Mouse (Mus musculus) stomach, embryonic 14.5 days (tissue): ENCODE results near the gene B3galt4. TPM values are rescaled to one million over a fixed set of nuclear protein-coding genes. Genes with fewer than 3 reads are reported as not detected.

Experiments
- ATAC-seq: fragments of 200-750 bp; cut with Nextera tagmentation; 2 replicates; pipeline ENCODE4 v1.8.0; 2017; ENCODE audit warnings: low read depth, moderate TSS enrichment; ENCODE audit not compliant: insufficient number of reproducible peaks, insufficient read depth, low FRiP score
- H3K27ac ChIP-seq: fragments of 300-500 bp; sonication (generic); 2 replicates; pipeline ENCODE4 v1.5.1; 2014; ENCODE audit warnings: mild to moderate bottlenecking, low read length, moderate library complexity, mixed read lengths
- H3K27me3 ChIP-seq: fragments of 300-500 bp; sonication (generic); 2 replicates; pipeline ENCODE4 v1.6.1; 2014; ENCODE audit warnings: low read length, control low read depth, mixed read lengths; ENCODE audit not compliant: control insufficient read depth, insufficient read depth
- H3K36me3 ChIP-seq: fragments of 300-500 bp; sonication (generic); 2 replicates; pipeline ENCODE4 v1.6.1; 2014; ENCODE audit warnings: mild to moderate bottlenecking, control low read depth, low read length, moderate library complexity, mixed read lengths; ENCODE audit not compliant: control insufficient read depth, insufficient read depth
- H3K4me1 ChIP-seq: fragments of 300-500 bp; sonication (generic); 2 replicates; pipeline ENCODE4 v1.6.1; 2014; ENCODE audit warnings: low read length, control low read depth, mixed read lengths; ENCODE audit not compliant: control insufficient read depth, insufficient read depth
- H3K4me2 ChIP-seq: fragments of 300-500 bp; sonication (generic); replicated peaks from 2 replicates; pipeline ENCODE4 v1.6.1; 2014; ENCODE audit warnings: low read depth, low read length, control low read depth
- H3K4me3 ChIP-seq: fragments of 300-500 bp; sonication (generic); 2 replicates; pipeline ENCODE4 v1.5.1; 2014; ENCODE audit warnings: low read depth, low read length, control low read depth
- H3K9ac ChIP-seq: fragments of 300-500 bp; sonication (generic); replicated peaks from 2 replicates; pipeline ENCODE4 v1.6.1; 2014; ENCODE audit warnings: low read depth, mild to moderate bottlenecking, control low read depth, low read length, moderate library complexity, mixed read lengths
- H3K9me3 ChIP-seq: fragments of 300-500 bp; sonication (generic); 2 replicates; pipeline ENCODE4 v1.6.1; 2016; ENCODE audit warnings: low read depth, low read length, control low read depth; ENCODE audit not compliant: control insufficient read depth
- WGBS: fragments of 180-500 bp; shearing (Covaris S2); extraction: QIAGEN DNeasy Blood & Tissue Kit; methylation state at CpG from one replicate; pipeline ENCODE4 v1.1.7; 2014; 5-methylcytosine and 5-hydroxymethylcytosine counted together
- polyA plus RNA-seq: library from polyadenylated mRNA; unstranded; fragments of >200 nt; fragmentation: Nextera tagmentation; extraction: Ambion mirVana; gene quantifications from 2 replicates; pipeline ENCODE4 v1.2.1, GENCODE M21; 2014

B3galt4 gene
- polyA plus RNA-seq, 1 experiment from 2014 or later: 2.9 TPM

- Histone ChIP-seq H3K36me3 (peaks cover 8% of the 10 kb centered on the region), H3K27me3 (no peaks in the 10 kb centered on the region), H3K9ac (no peak overlapping the region), H3K9me3 (no peaks in the 10 kb centered on the region), H3K4me2 (no peak overlapping the region), H3K4me3 (no peak overlapping the region), H3K4me1 (peaks cover 4% of the 10 kb centered on the region; the same call in 1 of the 2 replicates), H3K27ac (no peak overlapping the region)
- no peak for ATAC-seq
- 92% methylated on average over 15 of the region's 15 CpGs for WGBS
Observed at GRCm38 (mm10) chr17:33959948-33960347, 8.7 kb upstream of the B3galt4 start.

GRCm38 (mm10) chr17:33959135-33959534 is 7.8 kb upstream of the B3galt4 start:
- Histone ChIP-seq H3K27ac (no peak overlapping the region), H3K9me3 (no peaks in the 10 kb centered on the region), H3K36me3 (peaks cover 12% of the 10 kb centered on the region), H3K4me1 (peaks cover 9% of the 10 kb centered on the region; the same call in 1 of the 2 replicates), H3K9ac (no peak overlapping the region), H3K27me3 (no peaks in the 10 kb centered on the region), H3K4me3 (no peak overlapping the region), H3K4me2 (no peak overlapping the region)
- no peak for ATAC-seq
- 95% methylated on average over 13 of the region's 13 CpGs for WGBS

GRCm38 (mm10) chr17:33958451-33958850 is 7.2 kb upstream of the B3galt4 start:
- ATAC-seq: no peak
- H3K4me3 ChIP-seq: no peak overlapping the region
- peaks cover 17% of the 10 kb centered on the region for H3K36me3 ChIP-seq
- H3K4me1 ChIP-seq: peaks cover 16% of the 10 kb centered on the region; the same call in 1 of the 2 replicates
- H3K9ac ChIP-seq: no peak overlapping the region
- H3K27me3 ChIP-seq: no peaks in the 10 kb centered on the region
- no peak overlapping the region for H3K27ac ChIP-seq
- H3K9me3 ChIP-seq: no peaks in the 10 kb centered on the region
- WGBS: 93% methylated on average over 11 of the region's 11 CpGs
- H3K4me2 ChIP-seq: no peak overlapping the region

- H3K4me2 ChIP-seq: no peak overlapping the region
- H3K36me3 ChIP-seq: peaks cover 26% of the 10 kb centered on the region
- H3K4me1 ChIP-seq: peaks cover 25% of the 10 kb centered on the region; the same call in 1 of the 2 replicates
- H3K9me3 ChIP-seq: no peaks in the 10 kb centered on the region
- no peak overlapping the region for H3K9ac ChIP-seq
- H3K4me3 ChIP-seq: no peak overlapping the region
- 90% methylated on average over 6 of the region's 6 CpGs for WGBS
- no peaks in the 10 kb centered on the region for H3K27me3 ChIP-seq
- H3K27ac ChIP-seq: no peak overlapping the region
- ATAC-seq: no peak
Observed at GRCm38 (mm10) chr17:33957493-33957892, 6.2 kb upstream of the B3galt4 start.

GRCm38 (mm10) chr17:33956336-33956735 is 5.0 kb upstream of the B3galt4 start:
- peaks cover 30% of the 10 kb centered on the region; the same call in 1 of the 2 replicates for H3K4me1 ChIP-seq
- WGBS: 8% methylated on average over 10 of the region's 10 CpGs
- peaks cover 35% of the 10 kb centered on the region for H3K36me3 ChIP-seq
- H3K4me2 ChIP-seq: peak overlapping the region; percentile 84
- no peak for ATAC-seq
- H3K27ac ChIP-seq: peak overlapping the region; percentile 84; the same call in 1 of the 2 replicates
- no peaks in the 10 kb centered on the region for H3K9me3 ChIP-seq
- no peaks in the 10 kb centered on the region for H3K27me3 ChIP-seq
- H3K4me3 ChIP-seq: peak overlapping the region; percentile 99
- H3K9ac ChIP-seq: peak overlapping the region; percentile 54

GRCm38 (mm10) chr17:33955555-33956214 is 4.4 kb upstream of the B3galt4 start, which contains the start of the genes Vps52 and Rps18:
Vps52 (plus strand) TSS chr17:33955812.
Rps18 (minus strand) TSS chr17:33956001.
- Histone ChIP-seq H3K9me3 (no peaks in the 10 kb centered on the region), H3K4me1 (peaks cover 30% of the 10 kb centered on the region; the same call in 1 of the 2 replicates), H3K27me3 (no peaks in the 10 kb centered on the region), H3K27ac (peak within 1 kb of the TSS; percentile 94), H3K36me3 (peaks cover 35% of the 10 kb centered on the region), H3K4me2 (peak within 1 kb of the TSS; percentile 100), H3K4me3 (peak within 1 kb of the TSS; percentile 99), H3K9ac (peak within 1 kb of the TSS; percentile 97)
- under 1% methylated on average over 50 of the region's 50 CpGs for WGBS
- peak; percentile 89 for ATAC-seq

- H3K4me3 ChIP-seq: peak overlapping the region; percentile 99
- peak overlapping the region; percentile 94 for H3K27ac ChIP-seq
- peak overlapping the region; percentile 97 for H3K9ac ChIP-seq
- 1% methylated on average over 33 of the region's 33 CpGs for WGBS
- no peaks in the 10 kb centered on the region for H3K27me3 ChIP-seq
- no peak for ATAC-seq
- peaks cover 33% of the 10 kb centered on the region; the same call in 1 of the 2 replicates for H3K4me1 ChIP-seq
- H3K4me2 ChIP-seq: peak overlapping the region; percentile 100
- peaks cover 34% of the 10 kb centered on the region for H3K36me3 ChIP-seq
- no peaks in the 10 kb centered on the region for H3K9me3 ChIP-seq
Observed at GRCm38 (mm10) chr17:33954646-33955554, 3.6 kb upstream of the B3galt4 start.

- Histone ChIP-seq H3K36me3 (peaks cover 27% of the 10 kb centered on the region), H3K9ac (peak overlapping the region; percentile 97), H3K9me3 (no peaks in the 10 kb centered on the region), H3K27me3 (no peaks in the 10 kb centered on the region), H3K4me3 (peak overlapping the region; percentile 99), H3K4me1 (peaks cover 39% of the 10 kb centered on the region; the same call in 1 of the 2 replicates), H3K4me2 (peak overlapping the region; percentile 100), H3K27ac (peak overlapping the region; percentile 94)
- 34% methylated on average over 5 of the region's 5 CpGs for whole genome bisulfite sequencing
- ATAC-seq: no peak
Observed at GRCm38 (mm10) chr17:33953961-33954565, 2.8 kb upstream of the B3galt4 start.
